Mouse (Mus musculus) activated CD4-positive, CD25-positive, alpha-beta regulatory T cell, adult 4 months (primary cell): ENCODE data around the gene Dnhd1. TPM values are rescaled to one million over a fixed set of nuclear protein-coding genes. Genes with fewer than 3 reads are reported as not detected.
"Not testable (repeated sequence)": the region's sequence is repeated elsewhere in the genome, so short reads cannot be mapped to it uniquely, and the experiment has no call there.

Source experiments
- ATAC-seq: one replicate; pipeline ENCODE4 v1.8.0; 2017
- polyA plus RNA-seq, 2 experiments: library from polyadenylated mRNA; unstranded; fragments of 100-300 nt; shearing (Covaris generic); gene quantifications; one replicate each; pipeline ENCODE4 v1.2.1; 2017

Gene Dnhd1
- polyA plus RNA-seq, 2 experiments from 2014 or later, result 0.98 to 1.1 TPM

- ATAC-seq, result no peak
Observed at GRCm38 (mm10) chr7:105640894-105641255, 9.8 kb upstream of the Dnhd1 start.

- no peak for ATAC-seq
Observed at GRCm38 (mm10) chr7:105641936-105642335, 8.7 kb upstream of the Dnhd1 start.

GRCm38 (mm10) chr7:105685541-105686197, 35.0 kb downstream of the Dnhd1 start:
- no peak for ATAC-seq

GRCm38 (mm10) chr7:105690875-105691274, 40.2 kb downstream of the Dnhd1 start:
- no peak for ATAC-seq

GRCm38 (mm10) chr7:105703184-105703583, 52.6 kb downstream of the Dnhd1 start:
- ATAC-seq, result no peak

GRCm38 (mm10) chr7:105703816-105704215, 53.2 kb downstream of the Dnhd1 start:
- no peak for ATAC-seq

- ATAC-seq, result no peak
Observed at GRCm38 (mm10) chr7:105708733-105709132, 58.1 kb downstream of the Dnhd1 start.

GRCm38 (mm10) chr7:105715366-105715765, 64.7 kb downstream of the Dnhd1 start:
- no peak for ATAC-seq

GRCm38 (mm10) chr7:105721916-105722315, 71.3 kb downstream of the Dnhd1 start:
- no peak for ATAC-seq

- ATAC-seq, result peak; percentile 96
Observed at GRCm38 (mm10) chr7:105726144-105726979, 75.7 kb downstream of the Dnhd1 start.

GRCm38 (mm10) chr7:105726980-105727325, 76.3 kb downstream of the Dnhd1 start:
- ATAC-seq, result no peak

GRCm38 (mm10) chr7:105728701-105729428, 78.2 kb downstream of the Dnhd1 start:
- no peak for ATAC-seq

- ATAC-seq, result no peak
Observed at GRCm38 (mm10) chr7:105733836-105734235, 83.2 kb downstream of the Dnhd1 start.

- no peak for ATAC-seq
Observed at GRCm38 (mm10) chr7:105734826-105735225, 84.2 kb downstream of the Dnhd1 start.

- not testable (repeated sequence) for ATAC-seq
Observed at GRCm38 (mm10) chr7:105735464-105735863, 84.8 kb downstream of the Dnhd1 start.

GRCm38 (mm10) chr7:105736264-105736901, 85.8 kb downstream of the Dnhd1 start, which contains the start of gene Ilk:
TSS of gene Ilk (plus strand) at chr7:105736592.
- ATAC-seq, result peak; percentile 86

GRCm38 (mm10) chr7:105736911-105737521, 86.4 kb downstream of the Dnhd1 start, which contains the start of gene Rrp8:
TSS of gene Rrp8 (minus strand) at chr7:105737385.
- peak; percentile 28 for ATAC-seq

GRCm38 (mm10) chr7:105737648-105738047, 87.0 kb downstream of the Dnhd1 start:
- no peak for ATAC-seq

GRCm38 (mm10) chr7:105738286-105738685, 87.7 kb downstream of the Dnhd1 start:
- ATAC-seq, result no peak

- no peak for ATAC-seq
Observed at GRCm38 (mm10) chr7:105738948-105739347, 88.3 kb downstream of the Dnhd1 start.

GRCm38 (mm10) chr7:105740089-105740795, 89.6 kb downstream of the Dnhd1 start:
- ATAC-seq, result no peak

- no peak for ATAC-seq
Observed at GRCm38 (mm10) chr7:105740851-105741250, 90.2 kb downstream of the Dnhd1 start.
